Mouse (Mus musculus) adrenal gland, postnatal 36 days (tissue): Measurements from ENCODE around the gene Gm3755. TPM values are rescaled to one million over a fixed set of nuclear protein-coding genes. Genes with fewer than 3 reads are reported as not detected.
"Not testable (repeated sequence)": the region's sequence is repeated elsewhere in the genome, so short reads cannot be mapped to it uniquely, and the experiment has no call there.

Experiments
- DNase-seq, 2 experiments: peaks; one replicate each; pipeline ENCODE4 v3.0.0; 2021; ENCODE audit warnings: mixed read lengths in 1 of 2
- long read RNA-seq, 2 experiments: library from polyadenylated mRNA; stranded (forward); transcript quantifications; one replicate each; pipeline ENCODE4 v2.0.0; 2021; ENCODE audit warnings: borderline sequencing depth in 2 of 2
- total RNA-seq, 2 experiments: library from RNA; stranded (reverse); gene quantifications; 2 replicates each; pipeline ENCODE4 v1.2.3; 2021

Gm3755 gene
- not detected for total RNA-seq
- long read RNA-seq, experiment 1: 0 reads
- long read RNA-seq, experiment 2: 0 reads

DNA sequence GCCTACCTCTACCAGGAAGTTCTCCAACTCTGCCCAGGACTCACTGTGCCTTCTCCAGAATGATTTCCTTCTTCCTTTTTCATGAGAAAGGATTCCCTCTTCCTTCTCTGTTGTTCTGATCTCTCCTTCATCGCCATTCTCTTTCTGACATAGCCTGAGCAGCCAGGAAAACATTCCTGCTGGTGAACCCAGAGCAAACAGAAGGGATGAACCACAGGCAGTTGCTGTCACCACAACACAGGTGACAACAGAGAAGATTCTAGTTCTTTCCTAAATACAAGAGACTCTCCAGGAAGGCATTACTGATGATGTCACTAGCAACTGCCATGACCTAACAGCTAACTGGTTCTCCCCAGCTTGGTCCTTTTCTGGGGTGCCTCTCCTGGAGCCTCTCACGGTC lies at the start of gene Gm3755:
TSS of gene Gm3755 (minus strand) at position 101 of the 400 bp plus-strand sequence.
- not testable (repeated sequence) for DNase-seq

DNA sequence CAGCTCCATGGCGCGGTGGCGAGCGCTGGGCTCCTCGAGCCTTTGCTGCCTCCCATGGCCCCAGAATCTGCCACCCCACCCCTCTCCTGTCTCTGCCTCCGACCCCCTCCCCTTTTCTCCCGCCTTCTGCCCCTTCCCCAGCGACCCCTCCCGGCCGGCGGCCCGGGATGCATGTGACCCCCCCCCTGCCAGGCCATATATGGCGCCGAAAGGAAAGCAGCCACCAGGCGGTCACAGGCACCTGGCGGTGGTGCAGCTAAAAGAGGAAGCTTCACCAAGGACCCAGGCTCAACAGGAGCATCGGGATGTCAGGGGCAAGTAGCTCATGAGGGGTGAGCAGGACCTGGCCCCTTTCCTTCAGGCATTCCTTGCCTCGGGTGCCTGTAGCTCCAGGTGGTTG lies 38.0 kb upstream of the Gm3755 start:
- peak in 1 of 2 experiments; percentile 0 for DNase-seq

DNA sequence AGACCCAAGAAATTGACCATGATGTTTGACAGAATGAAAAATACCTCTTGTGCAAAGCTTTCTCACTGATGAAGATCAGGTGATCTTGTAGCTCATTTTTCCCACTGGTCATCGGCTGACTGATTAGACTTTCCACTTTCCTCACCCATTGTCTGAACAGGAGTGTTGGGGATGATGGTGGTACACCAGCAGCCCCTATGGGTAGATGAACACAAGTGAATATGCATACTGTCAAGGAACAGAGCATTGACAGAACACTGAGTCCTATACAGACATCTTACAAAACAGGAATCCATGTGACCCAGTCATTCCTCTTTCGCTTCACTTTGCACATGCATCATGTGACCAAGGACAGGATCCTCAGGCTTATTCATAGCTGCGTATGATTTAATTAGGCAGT lies 32.9 kb upstream of the Gm3755 start, which contains the start of gene Gm3752:
TSS of gene Gm3752 (minus strand) at position 101 of the 400 bp plus-strand sequence.
- DNase-seq: not testable (repeated sequence)

DNA sequence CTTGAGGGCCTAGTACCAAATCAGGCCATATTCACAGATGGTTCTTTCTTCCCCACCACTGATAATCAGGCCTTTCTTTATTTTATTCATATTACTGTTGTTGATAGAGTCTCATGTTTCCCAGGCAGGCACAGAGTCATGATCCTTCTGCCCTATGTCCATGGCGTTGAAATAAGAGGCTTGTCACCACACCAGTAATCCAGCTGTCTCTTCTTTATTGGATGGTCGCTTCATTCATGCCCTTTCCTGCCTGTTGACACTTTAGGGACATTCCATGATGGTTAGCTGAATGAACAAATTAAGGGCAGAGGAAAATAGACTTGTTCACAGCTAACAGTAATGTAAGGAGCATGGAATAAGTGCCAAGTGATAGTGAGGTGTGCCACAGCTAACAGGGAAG lies 28.2 kb downstream of the Gm3755 start:
- not testable (repeated sequence) for DNase-seq

Other genes starting within 250 kb of the Gm3755 start
- gene Gm3727, start 186.2 kb downstream of the Gm3755 start, total RNA-seq: not detected
- gene Gm3739, start 135.9 kb downstream of the Gm3755 start, total RNA-seq: not detected
- not detected for gene Gm5797, start 118.5 kb downstream of the Gm3755 start, total RNA-seq
- gene Gm8374, start 85.8 kb downstream of the Gm3755 start, total RNA-seq: not detected
- not detected for gene Gm3752, start 32.8 kb upstream of the Gm3755 start, total RNA-seq
- under 1 TPM; 0.20 to 0.72 TPM for gene Gm3558, start 117.6 kb upstream of the Gm3755 start, total RNA-seq
- gene Gm10338, start 144.7 kb upstream of the Gm3755 start, total RNA-seq: not detected
- not detected for gene Gm10128, start 193.1 kb upstream of the Gm3755 start, total RNA-seq